Mouse (Mus musculus): ENCODE data around the gene Cmklr1.

GRCm38 (mm10) chr5:113690866-113691265 is 40.6 kb upstream of the Cmklr1 start:
- TF ChIP-seq CTCF (IDR thresholded peaks at IDR 0.05; ENCODE audit: borderline replicate concordance, insufficient read depth, low read depth, low read length): no peak
- no peak for TF ChIP-seq POLR2A (IDR thresholded peaks at IDR 0.05; ENCODE audit: borderline replicate concordance, insufficient read depth, low read length)
